Mouse (Mus musculus) neural tube, embryonic 12.5 days (tissue): ENCODE results near the gene Nedd4. TPM values are rescaled to one million over a fixed set of nuclear protein-coding genes. Genes with fewer than 3 reads are reported as not detected.

ENCODE experiments used
- ATAC-seq: fragments of 200-750 bp; cut with Nextera tagmentation; 2 replicates; pipeline ENCODE4 v1.8.0; 2017; ENCODE audit warnings: low read depth, mild to moderate bottlenecking, moderate TSS enrichment, moderate library complexity; ENCODE audit not compliant: low FRiP score
- H3K27ac ChIP-seq: fragments of 300-500 bp; sonication (generic); 2 replicates; pipeline ENCODE4 v1.5.1; 2016
- H3K27me3 ChIP-seq: fragments of 300-500 bp; sonication (generic); replicated peaks from 2 replicates; pipeline ENCODE4 v1.6.1; 2016; ENCODE audit warnings: mild to moderate bottlenecking
- H3K36me3 ChIP-seq: fragments of 300-500 bp; sonication (generic); 2 replicates; pipeline ENCODE4 v1.6.1; 2016; ENCODE audit warnings: mild to moderate bottlenecking
- H3K4me1 ChIP-seq: fragments of 300-500 bp; sonication (generic); 2 replicates; pipeline ENCODE4 v1.6.1; 2016
- H3K4me2 ChIP-seq: fragments of 300-500 bp; sonication (generic); replicated peaks from 2 replicates; pipeline ENCODE4 v1.6.1; 2016; ENCODE audit warnings: mild to moderate bottlenecking
- H3K4me3 ChIP-seq: fragments of 300-500 bp; sonication (generic); 2 replicates; pipeline ENCODE4 v1.5.1; 2016
- H3K9ac ChIP-seq: fragments of 300-500 bp; sonication (generic); 2 replicates; pipeline ENCODE4 v1.6.1; 2016; ENCODE audit warnings: mild to moderate bottlenecking
- H3K9me3 ChIP-seq: fragments of 300-500 bp; sonication (generic); 2 replicates; pipeline ENCODE4 v1.6.1; 2016; ENCODE audit warnings: mild to moderate bottlenecking
- WGBS: fragments of 180-500 bp; shearing (Covaris S2); methylation state at CpG from one replicate; pipeline ENCODE4 v1.1.7; 2016; 5-methylcytosine and 5-hydroxymethylcytosine counted together
- polyA plus RNA-seq: library from polyadenylated mRNA; unstranded; fragments of >200 nt; fragmentation: Nextera tagmentation; extraction: Ambion mirVana; gene quantifications from 2 replicates; pipeline ENCODE4 v1.2.1, GENCODE M21; 2016

The Nedd4 gene
- polyA plus RNA-seq, 1 experiment from 2014 or later: 637 TPM

GRCm38 (mm10) chr9:72710060-72710459, 47.9 kb downstream of the Nedd4 start:
- Histone ChIP-seq H3K4me3 (no peak overlapping the region), H3K27ac (no peak overlapping the region), H3K9me3 (no peaks in the 10 kb centered on the region), H3K9ac (no peak overlapping the region), H3K36me3 (peaks cover 77% of the 10 kb centered on the region), H3K4me1 (no peaks in the 10 kb centered on the region), H3K27me3 (no peaks in the 10 kb centered on the region), H3K4me2 (no peak overlapping the region)
- ATAC-seq: no peak
- WGBS: 83% methylated on average over 5 of the region's 5 CpGs

DNA sequence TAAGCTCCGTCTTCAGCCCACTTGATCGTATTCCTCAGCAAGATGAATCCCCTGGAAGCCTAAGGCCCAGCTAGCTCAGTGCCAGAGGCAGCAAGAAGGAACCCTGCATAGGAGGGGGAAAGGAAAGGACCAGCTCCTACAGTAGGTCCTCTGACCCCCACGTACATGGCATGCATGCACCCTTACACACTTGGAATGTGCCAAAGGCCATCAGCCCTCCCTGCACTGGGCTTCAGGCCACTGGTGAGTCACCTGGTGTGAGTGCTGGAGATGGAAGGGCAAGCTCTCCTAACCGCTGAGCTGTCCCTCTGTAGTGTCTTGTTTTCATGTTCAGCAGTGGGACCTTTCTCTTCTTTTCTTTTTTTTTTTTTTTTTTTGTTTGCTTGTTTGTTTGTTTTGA, 52.8 kb downstream of the Nedd4 start:
- Histone ChIP-seq H3K4me2 (no peak overlapping the region), H3K27me3 (no peaks in the 10 kb centered on the region), H3K4me1 (no peaks in the 10 kb centered on the region), H3K4me3 (no peak overlapping the region), H3K9ac (no peak overlapping the region), H3K27ac (no peak overlapping the region), H3K9me3 (no peaks in the 10 kb centered on the region), H3K36me3 (peaks cover 84% of the 10 kb centered on the region)
- 95% methylated on average over 4 of the region's 4 CpGs for WGBS
- no peak for ATAC-seq

DNA sequence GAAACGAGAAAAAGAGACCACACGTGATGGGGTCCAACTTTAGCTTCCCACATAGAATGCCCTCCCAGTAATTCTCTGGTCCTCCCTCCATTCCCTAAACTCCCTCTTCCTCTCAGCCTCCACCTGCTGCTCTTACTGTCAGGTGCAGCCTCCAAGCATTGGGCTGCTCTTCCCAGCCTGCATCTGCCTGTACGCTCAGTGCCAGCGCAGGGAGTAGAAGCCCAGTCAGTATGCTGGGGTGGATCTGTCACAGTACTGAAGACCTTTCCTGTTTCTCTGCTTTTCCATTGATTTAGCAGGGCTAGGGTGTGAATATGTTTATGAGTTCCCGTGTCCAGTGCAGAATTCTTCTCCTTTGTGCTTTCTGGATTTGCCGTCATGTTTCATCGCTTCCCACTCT, 54.1 kb downstream of the Nedd4 start:
- ATAC-seq: no peak
- H3K4me1 ChIP-seq: no peaks in the 10 kb centered on the region
- no peak overlapping the region for H3K27ac ChIP-seq
- no peak overlapping the region for H3K4me3 ChIP-seq
- H3K4me2 ChIP-seq: no peak overlapping the region
- 92% methylated on average over 7 of the region's 7 CpGs for WGBS
- H3K9ac ChIP-seq: no peak overlapping the region
- peaks cover 87% of the 10 kb centered on the region for H3K36me3 ChIP-seq
- H3K9me3 ChIP-seq: no peaks in the 10 kb centered on the region
- H3K27me3 ChIP-seq: no peaks in the 10 kb centered on the region

DNA sequence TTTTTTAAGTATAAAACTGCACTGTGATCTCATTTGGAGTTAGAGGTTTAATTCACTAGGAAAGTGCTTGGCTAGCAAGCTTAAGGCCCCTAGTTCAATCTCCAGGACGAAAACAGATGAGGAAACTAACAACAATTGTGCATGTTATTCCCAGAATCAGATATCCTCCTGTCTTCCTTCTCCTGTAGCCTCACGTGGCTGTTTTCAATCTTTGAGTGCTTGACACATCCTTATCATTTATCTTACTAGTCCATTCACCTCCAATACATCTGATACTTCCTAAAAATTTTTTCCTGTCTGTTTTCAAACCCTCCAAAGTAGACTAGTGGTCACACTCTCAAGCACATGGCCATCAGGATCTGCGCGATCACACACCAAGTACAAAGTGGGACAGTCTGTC, 57.0 kb downstream of the Nedd4 start:
- 96% methylated on average over 4 of the region's 4 CpGs for WGBS
- no peak for ATAC-seq
- Histone ChIP-seq H3K4me1 (no peaks in the 10 kb centered on the region), H3K27me3 (no peaks in the 10 kb centered on the region), H3K4me2 (no peak overlapping the region), H3K36me3 (peaks cover 90% of the 10 kb centered on the region), H3K27ac (no peak overlapping the region), H3K9me3 (no peaks in the 10 kb centered on the region), H3K4me3 (no peak overlapping the region), H3K9ac (no peak overlapping the region)

GRCm38 (mm10) chr9:72721221-72721620, 59.1 kb downstream of the Nedd4 start:
- Histone ChIP-seq H3K9me3 (no peaks in the 10 kb centered on the region), H3K4me1 (no peaks in the 10 kb centered on the region), H3K9ac (no peak overlapping the region), H3K27ac (no peak overlapping the region), H3K4me2 (no peak overlapping the region), H3K36me3 (peaks cover 94% of the 10 kb centered on the region), H3K4me3 (no peak overlapping the region), H3K27me3 (no peaks in the 10 kb centered on the region)
- WGBS: 90% methylated on average over 14 of the region's 14 CpGs
- ATAC-seq: no peak

- H3K27ac ChIP-seq: no peak overlapping the region
- no peaks in the 10 kb centered on the region for H3K4me1 ChIP-seq
- ATAC-seq: no peak
- H3K9ac ChIP-seq: no peak overlapping the region
- no peaks in the 10 kb centered on the region for H3K9me3 ChIP-seq
- no peak overlapping the region for H3K4me3 ChIP-seq
- H3K27me3 ChIP-seq: no peaks in the 10 kb centered on the region
- peaks cover 96% of the 10 kb centered on the region for H3K36me3 ChIP-seq
- WGBS: 96% methylated on average over 3 of the region's 3 CpGs
- no peak overlapping the region for H3K4me2 ChIP-seq
These were observed 60.5 kb downstream of the Nedd4 start for GRCm38 (mm10) chr9:72722622-72723021.

- 90% methylated on average over 8 of the region's 8 CpGs for WGBS
- Histone ChIP-seq H3K9ac (no peak overlapping the region), H3K4me1 (no peaks in the 10 kb centered on the region), H3K4me2 (no peak overlapping the region), H3K4me3 (no peak overlapping the region), H3K27me3 (no peaks in the 10 kb centered on the region), H3K9me3 (no peaks in the 10 kb centered on the region), H3K36me3 (peaks cover 89% of the 10 kb centered on the region), H3K27ac (no peak overlapping the region)
- no peak for ATAC-seq
These were observed 62.5 kb downstream of the Nedd4 start for GRCm38 (mm10) chr9:72724491-72725221.

DNA sequence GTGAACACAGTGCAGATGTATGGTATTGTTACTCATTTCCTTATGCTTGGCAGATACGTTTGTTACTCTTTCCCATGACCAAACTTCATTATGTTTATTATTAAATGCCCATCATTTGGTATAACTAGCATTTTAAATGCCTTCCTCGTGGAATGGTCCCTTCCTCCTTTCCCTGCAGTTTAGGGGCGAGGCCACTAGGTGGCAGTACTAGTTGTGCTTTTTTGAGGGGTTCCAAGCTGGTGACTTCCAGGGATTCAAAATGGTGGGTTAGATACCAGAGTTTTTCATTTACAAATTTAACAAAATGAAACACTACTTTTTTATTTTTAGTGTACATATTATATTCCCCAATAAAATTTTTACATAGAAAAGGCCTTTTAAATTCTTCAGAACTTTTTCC, 71.8 kb downstream of the Nedd4 start:
- Histone ChIP-seq H3K9ac (no peak overlapping the region), H3K27ac (no peak overlapping the region), H3K4me2 (no peak overlapping the region), H3K4me3 (no peak overlapping the region), H3K4me1 (no peaks in the 10 kb centered on the region), H3K36me3 (peaks cover 79% of the 10 kb centered on the region), H3K27me3 (no peaks in the 10 kb centered on the region), H3K9me3 (no peaks in the 10 kb centered on the region)
- 47% methylated on average over 3 of the region's 3 CpGs for WGBS
- ATAC-seq: no peak

DNA sequence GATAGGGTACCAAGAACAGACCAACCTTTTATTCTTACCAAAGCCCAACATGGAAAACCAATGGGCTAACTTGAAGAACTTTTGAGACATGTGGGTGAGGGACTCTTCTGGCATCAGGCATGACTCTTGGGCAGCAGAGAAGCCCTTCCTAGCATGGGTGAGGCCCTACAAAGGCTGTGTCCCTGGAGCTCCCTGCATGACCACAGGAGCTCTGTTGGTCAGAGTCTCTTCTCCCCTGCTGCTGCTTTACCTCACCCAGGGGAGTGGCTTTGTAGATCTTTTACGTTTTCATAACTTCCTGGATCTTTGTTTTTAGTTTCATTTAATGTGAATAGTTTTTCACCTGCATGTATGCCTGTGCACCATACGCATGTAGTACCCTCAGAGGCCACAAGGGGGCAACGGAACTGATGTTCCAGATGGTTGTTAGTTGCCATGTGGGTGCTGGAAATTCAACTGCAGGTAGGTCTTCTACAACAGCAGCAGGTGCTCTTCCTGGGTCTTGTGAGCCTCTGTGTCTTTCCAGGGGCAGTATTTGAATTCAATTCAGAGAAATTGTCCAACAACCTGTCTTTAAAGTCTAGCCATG, 73.8 kb downstream of the Nedd4 start:
- H3K4me3 ChIP-seq: no peak overlapping the region
- ATAC-seq: no peak
- H3K4me2 ChIP-seq: no peak overlapping the region
- no peaks in the 10 kb centered on the region for H3K9me3 ChIP-seq
- 79% methylated on average over 3 of the region's 3 CpGs for WGBS
- no peaks in the 10 kb centered on the region for H3K27me3 ChIP-seq
- no peak overlapping the region for H3K9ac ChIP-seq
- no peak overlapping the region for H3K27ac ChIP-seq
- H3K4me1 ChIP-seq: no peaks in the 10 kb centered on the region
- peaks cover 86% of the 10 kb centered on the region for H3K36me3 ChIP-seq

DNA sequence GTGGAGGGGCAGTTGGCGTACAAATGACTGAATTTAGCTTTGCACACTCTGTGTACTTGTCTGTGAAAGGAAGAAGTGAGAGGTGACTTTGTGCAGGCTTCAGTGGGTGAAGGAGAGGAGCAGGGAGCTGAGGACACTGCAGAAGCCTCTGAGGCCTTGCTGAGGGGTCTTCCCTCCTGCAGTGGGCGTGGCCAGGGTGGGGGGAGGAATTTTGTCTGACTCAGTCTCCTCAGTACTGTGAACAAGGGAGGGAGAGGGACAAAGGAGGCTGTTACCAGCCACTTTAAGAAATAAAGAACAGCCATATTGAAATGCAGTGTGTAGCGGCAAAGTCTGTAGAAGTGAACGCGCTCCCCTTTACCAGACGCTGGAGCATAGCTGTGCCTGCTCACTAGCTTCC, 79.1 kb downstream of the Nedd4 start:
- Histone ChIP-seq H3K9me3 (no peaks in the 10 kb centered on the region), H3K27ac (no peak overlapping the region), H3K36me3 (peaks cover 97% of the 10 kb centered on the region), H3K4me1 (no peaks in the 10 kb centered on the region), H3K4me2 (no peak overlapping the region), H3K27me3 (no peaks in the 10 kb centered on the region), H3K4me3 (no peak overlapping the region), H3K9ac (no peak overlapping the region)
- 94% methylated on average over 6 of the region's 6 CpGs for WGBS
- ATAC-seq: no peak

GRCm38 (mm10) chr9:72746278-72746677, 84.1 kb downstream of the Nedd4 start:
- peaks cover 86% of the 10 kb centered on the region for H3K36me3 ChIP-seq

GRCm38 (mm10) chr9:72750272-72750671, 88.1 kb downstream of the Nedd4 start:
- H3K4me1 ChIP-seq: peaks cover 7% of the 10 kb centered on the region; the same call in 1 of the 2 replicates
- 65% methylated on average over 2 of the region's 2 CpGs for WGBS
- no peak overlapping the region for H3K4me3 ChIP-seq
- H3K36me3 ChIP-seq: peaks cover 48% of the 10 kb centered on the region
- H3K27me3 ChIP-seq: no peaks in the 10 kb centered on the region
- H3K27ac ChIP-seq: no peak overlapping the region
- no peak overlapping the region for H3K9ac ChIP-seq
- H3K4me2 ChIP-seq: no peak overlapping the region
- no peak for ATAC-seq
- no peaks in the 10 kb centered on the region for H3K9me3 ChIP-seq

More at GRCm38 (mm10) chr9:72746278-72746677, 84.1 kb downstream of the Nedd4 start:
- ATAC-seq: no peak
- Histone ChIP-seq H3K9me3 (no peaks in the 10 kb centered on the region), H3K27ac (no peak overlapping the region), H3K4me2 (no peak overlapping the region), H3K27me3 (no peaks in the 10 kb centered on the region), H3K4me3 (no peak overlapping the region), H3K4me1 (no peaks in the 10 kb centered on the region), H3K9ac (no peak overlapping the region)
- 87% methylated on average over 5 of the region's 5 CpGs for WGBS

GRCm38 (mm10) chr9:72752656-72753055, 90.5 kb downstream of the Nedd4 start:
- no peak overlapping the region for H3K4me3 ChIP-seq

More at GRCm38 (mm10) chr9:72752656-72753055, 90.5 kb downstream of the Nedd4 start:
- Histone ChIP-seq H3K9ac (no peak overlapping the region), H3K4me1 (peaks cover 7% of the 10 kb centered on the region; the same call in 1 of the 2 replicates), H3K4me2 (no peak overlapping the region), H3K27ac (no peak overlapping the region), H3K27me3 (no peaks in the 10 kb centered on the region), H3K9me3 (no peaks in the 10 kb centered on the region), H3K36me3 (peaks cover 25% of the 10 kb centered on the region)
- WGBS: 80% methylated on average over 9 of the region's 9 CpGs
- ATAC-seq: no peak
